Mouse (Mus musculus) bone marrow, adult 2 months (tissue): Measurements from ENCODE around the gene Lgr5.

Experiments used
- CTCF ChIP-seq: fragments of 200-500 bp; IDR thresholded peaks from 2 replicates; pipeline ENCODE4 v1.5.1; 2011; ENCODE audit warnings: low read length, control low read depth; ENCODE audit not compliant: control insufficient read depth, insufficient read depth
- POLR2A ChIP-seq: fragments of 200-500 bp; IDR thresholded peaks from 2 replicates; pipeline ENCODE4 v1.6.1; 2011; ENCODE audit warnings: low read depth, mild to moderate bottlenecking, control low read depth, low read length, borderline replicate concordance; ENCODE audit not compliant: control insufficient read depth

- no peak for TF ChIP-seq POLR2A
- TF ChIP-seq CTCF = no peak
Observed at GRCm38 (mm10) chr10:115551069-115551468, 36.5 kb downstream of the Lgr5 start.
